Mouse (Mus musculus): Measurements from ENCODE around the gene Polg2.
"Not testable (repeated sequence)": the region's sequence is repeated elsewhere in the genome, so short reads cannot be mapped to it uniquely, and the experiment has no call there.

Gene Polg2

DNA sequence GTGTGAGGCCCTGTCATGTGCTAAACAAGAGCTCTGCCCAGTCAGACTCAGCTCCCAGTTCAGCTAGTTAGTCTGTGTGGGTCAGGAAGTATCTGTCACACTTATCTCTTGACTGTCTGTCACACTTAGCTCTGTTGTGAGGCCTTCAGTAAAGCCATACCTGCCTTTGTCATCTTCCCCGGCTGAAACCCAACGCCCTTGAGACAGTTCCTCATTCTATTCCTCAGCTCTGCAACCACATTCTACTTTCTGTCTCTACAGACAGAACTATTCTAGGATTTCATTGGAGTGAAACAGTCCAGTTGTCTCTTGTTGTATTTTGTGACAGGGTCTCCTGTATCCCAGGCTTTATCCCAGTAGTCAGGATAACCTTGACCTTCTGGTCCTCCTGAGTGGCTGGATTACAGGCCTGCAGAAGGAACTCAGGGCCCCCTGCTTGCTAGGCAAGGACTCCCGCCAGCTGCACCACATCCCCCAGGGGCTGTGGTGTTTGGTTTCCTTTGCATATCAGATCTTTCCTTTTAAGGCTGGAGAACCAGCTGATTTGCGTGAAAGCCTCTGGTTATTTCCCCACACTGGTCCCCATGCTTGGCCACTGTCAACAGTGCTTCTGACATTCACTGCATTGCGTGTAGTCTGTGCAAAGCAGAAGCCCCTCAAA is 17.1 kb downstream of the Polg2 start:
- DNase-seq (ENCODE audit: low spot score in 2 of 2), result peak; percentile 68 to 74

DNA sequence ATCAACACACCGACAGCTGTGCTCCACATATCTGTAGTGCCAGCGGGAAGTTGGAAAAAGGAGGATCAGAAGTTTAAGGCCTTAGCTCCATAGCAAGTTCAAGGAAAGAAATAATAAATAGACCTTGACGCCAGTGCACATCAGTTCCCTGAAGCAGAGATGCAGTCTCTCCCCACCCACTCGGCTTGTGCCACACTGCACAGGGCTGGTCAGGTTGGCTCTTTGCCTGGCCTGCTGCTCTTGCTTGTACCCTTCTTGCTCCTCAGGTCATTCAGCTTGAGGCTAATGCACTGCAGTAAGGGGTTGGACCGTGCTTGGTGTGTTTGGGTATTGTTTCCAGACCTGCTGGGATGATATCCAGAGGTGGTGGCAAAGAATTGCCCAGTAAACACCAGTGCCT is 18.8 kb downstream of the Polg2 start:
- no peak for DNase-seq (ENCODE audit: low spot score in 2 of 2)

DNA sequence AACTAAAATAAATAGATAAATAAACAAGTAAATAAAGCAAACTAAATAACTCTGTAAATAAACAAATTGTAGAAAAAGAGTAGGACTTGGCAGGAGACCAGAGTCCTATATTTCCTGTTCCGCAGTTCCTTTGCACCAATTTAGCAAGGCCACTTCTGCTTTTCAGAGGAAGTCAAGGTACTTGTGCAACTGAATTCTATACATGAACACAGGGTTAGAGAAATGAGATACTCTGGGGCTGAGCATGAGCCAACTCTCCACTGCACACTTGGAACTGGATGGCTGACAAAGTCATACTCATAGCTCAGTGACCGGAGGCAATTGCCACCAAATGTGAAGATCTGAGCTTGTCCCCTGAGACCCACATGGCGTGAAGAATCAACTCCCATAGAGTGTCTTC is 20.3 kb downstream of the Polg2 start:
- DNase-seq (ENCODE audit: low spot score in 2 of 2), result peak in 1 of 2 experiments; percentile 66

DNA sequence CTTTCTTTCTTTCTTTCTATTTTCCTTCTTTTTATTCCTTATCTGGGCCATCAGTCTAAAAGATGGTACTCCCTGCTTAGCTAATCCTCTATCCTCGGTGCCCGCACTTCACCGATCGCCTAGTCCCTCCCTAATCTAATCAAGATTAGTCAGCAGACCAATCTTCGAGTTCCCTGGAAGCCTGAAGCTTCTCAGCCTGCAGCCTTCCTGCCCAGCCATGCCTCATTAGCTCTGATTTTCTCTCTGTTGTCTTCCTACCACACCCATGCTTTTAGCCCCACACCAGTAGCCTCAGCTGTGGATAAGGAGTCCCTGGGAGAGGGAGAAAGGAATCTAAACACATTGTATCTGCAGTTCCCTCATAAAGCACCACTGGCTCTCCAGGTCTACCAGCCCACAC is 23.8 kb downstream of the Polg2 start:
- DNase-seq (ENCODE audit: low spot score in 2 of 2), result no peak

DNA sequence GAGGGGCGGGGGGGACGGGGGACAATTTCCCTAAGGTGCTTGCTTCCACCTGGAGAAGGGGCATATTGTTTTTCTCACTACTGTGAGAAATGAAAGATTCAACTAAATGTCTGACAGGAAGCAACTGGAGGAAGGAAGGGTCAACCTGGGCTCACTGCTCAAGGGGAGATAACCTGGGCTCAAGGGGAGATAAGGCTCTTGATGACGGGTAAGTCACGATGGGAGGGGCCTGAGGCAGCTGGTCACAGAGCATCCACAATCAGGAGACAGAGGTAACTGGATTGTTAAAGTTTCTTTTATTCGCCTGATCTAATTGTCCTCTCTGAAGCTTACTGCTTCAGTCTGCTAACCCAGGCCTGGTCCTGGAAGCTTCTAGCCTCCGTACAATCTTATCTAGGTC is 26.0 kb downstream of the Polg2 start:
- peak in 1 of 2 experiments; percentile 57 for DNase-seq (ENCODE audit: low spot score in 2 of 2)

DNA sequence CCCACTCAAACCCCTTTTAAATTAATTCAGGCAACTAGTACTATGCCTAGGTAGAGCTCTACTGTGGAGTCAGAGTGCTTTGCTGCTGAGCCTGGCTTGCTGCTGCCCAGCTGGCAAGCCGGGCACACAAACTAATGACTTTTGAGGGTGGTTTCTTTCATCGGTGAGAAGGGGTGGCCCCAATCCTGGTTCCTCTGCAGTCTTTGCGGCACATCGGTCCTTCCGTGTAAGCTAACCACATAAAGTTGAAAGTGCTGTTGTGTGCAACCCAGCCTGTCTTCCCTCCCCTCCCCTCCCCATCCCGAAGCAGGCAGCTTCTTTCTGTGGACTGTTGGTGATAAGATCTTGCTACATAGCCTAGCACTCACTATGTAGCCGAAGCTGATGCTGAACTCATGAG is 27.2 kb downstream of the Polg2 start:
- peak; percentile 62 to 77 for DNase-seq (ENCODE audit: low spot score in 2 of 2)

DNA sequence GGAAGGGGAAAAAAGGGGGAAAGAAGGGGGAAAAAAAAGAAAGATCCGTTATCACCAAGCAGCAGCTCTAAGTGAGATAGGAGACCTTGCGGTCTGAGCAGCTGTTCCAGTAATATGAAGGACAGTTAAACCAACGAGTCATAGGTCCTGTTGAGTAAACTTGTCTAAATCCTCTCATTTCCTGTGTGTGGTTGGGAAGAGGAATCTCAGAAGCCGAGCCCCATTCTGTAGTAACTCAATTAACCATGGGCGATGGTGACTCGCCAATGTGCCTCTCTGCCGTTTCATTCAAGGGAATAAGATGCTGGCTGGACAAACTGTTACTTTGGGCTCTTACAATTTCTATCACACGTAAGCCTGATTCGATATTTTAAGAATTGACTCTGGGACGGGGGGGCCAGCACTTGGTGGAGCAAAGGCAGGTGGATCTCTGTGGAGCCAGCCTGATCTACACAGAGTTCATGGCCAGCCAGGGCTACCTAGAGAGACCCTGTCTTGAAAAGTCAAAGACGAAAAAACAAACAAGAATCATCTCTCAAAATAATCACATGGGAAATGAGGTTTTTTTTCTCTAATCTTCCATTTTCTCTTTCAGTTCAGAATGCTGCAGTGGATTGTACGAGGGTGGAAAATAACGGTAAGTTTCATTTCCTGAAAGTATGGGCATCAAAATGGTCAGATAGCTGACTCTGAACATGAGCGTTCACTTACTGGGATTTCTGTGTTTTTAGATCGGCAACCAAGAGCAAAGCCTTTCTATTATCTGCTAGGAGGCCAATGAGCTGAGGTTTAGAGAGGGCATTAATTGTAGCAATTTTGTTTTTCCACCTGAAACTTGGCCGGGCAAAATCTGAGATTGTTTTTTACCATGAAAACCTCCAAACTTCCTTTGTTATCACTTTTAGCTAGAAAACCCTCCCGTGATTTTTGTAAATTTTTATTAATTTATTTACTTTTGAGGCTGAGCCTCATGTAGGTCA is 28.0 kb downstream of the Polg2 start, which contains the start of gene Milr1:
TSS of gene Milr1 (plus strand) at position 188 of the 980 bp plus-strand sequence.
- peak in 1 of 2 experiments; percentile 63 for DNase-seq (ENCODE audit: low spot score in 2 of 2)

DNA sequence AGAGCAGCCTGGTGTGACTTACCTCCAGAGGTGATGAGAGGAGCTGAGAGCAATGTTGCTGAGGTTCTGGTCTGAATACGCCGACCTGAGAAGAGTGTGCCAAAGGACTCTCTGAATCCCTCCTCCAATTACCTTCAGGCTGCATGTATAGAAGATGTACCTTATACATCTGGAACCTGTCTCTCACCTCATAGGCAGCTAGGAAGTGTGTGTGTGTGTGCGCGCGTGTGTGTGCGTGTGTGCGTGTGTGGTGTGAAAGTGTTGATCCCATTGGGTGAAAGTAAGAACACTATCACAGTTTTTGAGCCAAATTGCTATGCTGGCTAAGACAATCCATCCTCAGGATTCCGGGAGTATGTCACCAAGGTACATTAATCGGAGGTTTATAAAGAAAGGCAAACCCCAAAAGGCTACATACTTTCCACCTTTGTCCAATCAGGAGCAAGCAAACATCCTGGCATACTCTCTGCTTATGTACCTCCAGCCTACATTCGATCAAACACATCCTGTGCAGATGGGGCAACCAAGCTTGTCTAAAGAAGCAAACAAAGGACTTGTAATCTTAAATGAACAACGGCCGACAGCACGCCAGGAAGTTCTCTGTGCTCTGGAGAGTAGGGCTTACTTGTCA is 29.1 kb downstream of the Polg2 start, which contains the start of gene Pecam1:
TSS of gene Pecam1 (minus strand) at position 508 of the 631 bp plus-strand sequence.
- DNase-seq (ENCODE audit: low spot score in 2 of 2), result peak in 1 of 2 experiments; percentile 65

DNA sequence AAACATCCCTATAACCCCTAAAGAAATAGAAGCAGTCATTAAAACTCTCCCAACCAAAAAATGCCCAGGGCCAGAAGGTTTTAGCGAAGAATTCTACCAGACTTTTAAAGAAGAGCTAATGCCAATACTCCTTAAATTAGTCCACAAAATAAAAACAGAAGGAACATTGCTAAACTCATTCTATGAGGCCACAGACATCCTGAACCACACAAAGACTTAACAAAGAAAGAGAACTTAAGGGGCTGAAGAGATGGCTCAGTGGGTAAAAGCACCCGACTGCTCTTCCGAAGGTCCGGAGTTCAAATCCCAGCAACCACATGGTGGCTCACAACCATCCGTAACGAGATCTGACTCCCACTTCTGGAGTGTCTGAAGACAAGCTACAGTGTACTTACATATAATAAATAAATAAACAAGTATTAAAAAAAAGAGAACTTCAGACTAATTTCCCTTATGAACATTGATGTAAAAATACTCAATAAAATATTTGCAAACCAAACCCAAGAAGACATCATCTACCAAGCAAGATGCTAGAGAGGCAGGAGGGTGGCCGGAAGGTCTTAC is 29.7 kb downstream of the Polg2 start:
- not testable (repeated sequence) for DNase-seq (ENCODE audit: low spot score in 2 of 2)

DNA sequence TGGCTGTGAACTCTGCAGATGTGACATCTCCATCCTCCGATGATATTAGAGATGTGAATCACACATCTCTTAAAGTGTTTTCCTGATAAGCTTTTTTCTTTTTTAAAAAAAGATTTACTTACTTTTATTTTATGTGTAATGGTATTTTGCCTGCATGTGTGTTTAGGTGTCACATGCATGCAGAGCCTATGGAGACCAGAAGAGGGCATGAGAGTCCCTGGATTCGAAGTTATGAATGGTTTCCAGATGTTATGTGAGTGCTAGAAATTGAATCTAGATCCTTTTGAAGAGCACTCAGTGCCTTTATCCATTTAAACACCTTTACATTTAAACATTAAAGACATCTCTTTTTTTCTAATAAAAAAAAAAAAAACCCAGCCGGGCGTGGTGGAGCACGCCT is 34.4 kb downstream of the Polg2 start:
- DNase-seq (ENCODE audit: low spot score in 2 of 2), result no peak

DNA sequence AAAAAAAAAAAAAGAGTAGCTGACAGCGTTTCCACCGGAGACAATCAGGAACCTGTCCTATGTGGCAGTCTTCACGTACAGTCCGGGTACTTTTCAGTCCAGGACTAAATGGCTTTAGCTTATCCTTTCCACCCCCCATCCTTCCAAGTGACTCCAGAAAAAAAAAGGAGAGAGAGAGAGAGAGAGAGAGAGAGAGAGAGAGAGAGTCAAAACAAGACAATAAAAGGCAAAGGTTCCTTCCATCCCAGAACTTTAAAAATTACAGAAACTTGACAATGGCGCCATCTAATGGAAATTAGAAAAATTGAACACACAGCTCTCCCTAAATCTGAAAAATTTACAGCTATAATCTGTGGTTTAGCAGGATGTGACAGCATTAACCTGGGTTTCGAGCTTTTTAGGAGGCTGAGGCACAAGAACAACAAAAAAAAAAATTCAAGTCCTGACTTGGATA is 36.9 kb downstream of the Polg2 start:
- DNase-seq (ENCODE audit: low spot score in 2 of 2), result no peak

DNA sequence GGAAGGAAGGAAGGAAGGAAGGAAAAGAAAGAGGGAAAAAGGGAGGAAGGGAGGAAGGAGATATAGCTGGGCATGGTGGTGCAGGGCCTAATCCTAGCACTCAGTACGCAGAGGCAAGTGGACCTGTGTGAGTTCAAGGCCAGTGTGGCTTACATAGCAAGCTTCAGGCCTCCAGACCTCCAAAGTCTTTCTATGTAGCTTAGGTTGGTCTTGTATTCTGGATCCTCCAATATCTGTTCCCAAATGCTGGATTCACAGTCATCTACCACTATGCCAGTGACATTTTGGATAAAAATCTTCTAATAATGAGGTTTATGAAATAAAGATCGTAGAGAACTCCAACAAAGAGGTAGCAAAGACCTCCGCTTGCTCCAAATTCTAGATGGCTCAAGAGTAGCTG is 37.5 kb downstream of the Polg2 start:
- no peak for DNase-seq (ENCODE audit: low spot score in 2 of 2)

DNA sequence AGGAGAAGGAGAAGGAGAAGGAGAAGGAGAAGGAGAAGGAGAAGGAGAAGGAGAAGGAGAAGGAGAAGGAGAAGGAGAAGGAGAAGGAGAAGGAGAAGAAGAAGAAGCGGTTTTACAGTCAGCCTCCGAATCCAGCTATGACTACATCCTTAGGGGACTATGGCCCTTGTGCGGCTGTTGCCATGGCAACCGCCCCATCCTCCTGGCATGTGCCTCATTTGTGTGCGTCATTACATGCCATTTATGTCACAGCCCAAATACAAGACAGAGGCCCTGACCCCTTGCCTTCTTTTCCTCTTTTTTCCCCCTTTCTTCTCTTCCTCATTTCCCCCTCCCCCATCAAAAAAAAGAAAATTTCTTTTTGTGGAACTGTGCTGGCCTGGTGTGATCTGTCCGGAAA is 38.1 kb downstream of the Polg2 start:
- DNase-seq (ENCODE audit: low spot score in 2 of 2), result no peak

DNA sequence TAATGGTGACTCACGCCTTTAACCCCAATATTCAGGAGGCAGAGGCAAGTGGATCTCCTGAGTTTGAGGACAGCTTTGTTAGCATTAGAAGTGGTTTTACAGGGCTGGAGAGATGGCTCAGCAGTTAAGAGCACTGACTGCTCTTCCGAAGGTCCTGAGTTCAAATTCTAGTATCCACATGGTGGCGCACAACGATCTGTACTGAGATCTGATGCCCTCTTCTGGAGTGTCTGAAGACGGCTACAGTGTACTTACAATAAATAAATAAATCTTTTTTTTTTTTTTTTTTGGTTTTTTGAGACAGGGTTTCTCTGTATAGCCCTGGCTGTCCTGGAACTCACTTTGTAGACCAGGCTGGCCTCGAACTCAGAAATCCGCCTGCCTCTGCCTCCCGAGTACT is 38.6 kb downstream of the Polg2 start:
- not testable (repeated sequence) for DNase-seq (ENCODE audit: low spot score in 2 of 2)

DNA sequence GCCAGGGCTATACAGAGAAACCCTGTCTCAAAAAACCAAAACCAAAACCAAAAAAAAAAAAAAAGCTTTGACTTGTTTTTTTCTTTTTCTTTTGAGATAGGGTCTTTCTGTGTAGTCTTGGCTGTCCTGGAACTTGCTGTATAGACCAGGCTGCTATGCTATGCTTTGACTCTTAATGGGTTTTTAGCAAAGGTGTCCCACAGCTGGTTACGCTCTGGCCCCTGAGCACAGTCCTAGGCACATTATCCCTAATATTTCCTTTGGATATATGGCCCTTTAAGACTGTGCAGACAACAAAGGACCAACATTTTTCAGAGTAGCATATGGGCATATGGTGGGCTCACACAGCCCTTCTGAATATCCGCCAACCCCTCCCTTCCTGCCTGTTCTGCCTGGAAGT is 40.2 kb downstream of the Polg2 start:
- no peak for DNase-seq (ENCODE audit: low spot score in 2 of 2)

DNA sequence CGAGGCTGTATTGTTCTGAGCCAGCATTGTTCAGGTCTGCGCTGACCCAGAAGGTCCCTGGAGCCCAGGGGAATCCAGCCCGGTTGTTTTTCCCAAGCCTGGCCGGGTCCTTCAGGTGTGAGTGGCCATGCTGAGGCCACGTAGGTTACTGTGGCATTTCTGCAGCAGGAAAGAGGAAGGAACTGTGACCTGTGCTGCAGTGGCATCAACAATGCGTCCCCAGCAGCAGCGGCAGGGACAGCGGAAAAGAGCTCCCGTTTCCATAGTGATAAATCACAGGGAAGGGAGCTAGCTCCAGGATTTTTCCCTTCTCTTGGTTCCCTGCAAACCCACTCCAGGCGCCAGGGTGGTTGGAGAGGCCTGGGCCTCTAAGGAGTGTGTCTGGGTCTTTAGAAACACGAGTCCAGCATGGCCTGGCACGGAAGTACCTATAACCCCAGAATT is 42.1 kb downstream of the Polg2 start:
- DNase-seq (ENCODE audit: low spot score in 2 of 2), result no peak

DNA sequence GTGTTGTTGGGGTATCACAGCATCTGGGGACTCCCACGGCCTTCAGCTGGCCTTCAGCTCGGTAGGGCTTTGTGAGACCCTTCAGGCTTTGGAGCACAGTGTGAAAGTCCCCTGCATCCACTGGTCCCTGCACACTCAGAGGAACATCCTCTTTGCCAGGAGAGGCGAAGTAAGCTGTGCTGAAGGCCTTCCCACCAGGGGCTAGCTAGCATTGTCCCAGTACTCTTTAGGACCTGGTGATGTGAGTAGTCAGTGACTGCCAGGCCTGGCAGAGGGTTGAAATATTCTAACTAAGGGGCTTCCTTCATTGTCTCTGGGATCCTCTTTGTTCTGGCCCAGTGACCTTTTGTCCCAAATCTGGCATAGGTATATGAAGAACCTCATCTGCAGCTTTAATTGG is 42.7 kb downstream of the Polg2 start:
- DNase-seq (ENCODE audit: low spot score in 2 of 2), result no peak

DNA sequence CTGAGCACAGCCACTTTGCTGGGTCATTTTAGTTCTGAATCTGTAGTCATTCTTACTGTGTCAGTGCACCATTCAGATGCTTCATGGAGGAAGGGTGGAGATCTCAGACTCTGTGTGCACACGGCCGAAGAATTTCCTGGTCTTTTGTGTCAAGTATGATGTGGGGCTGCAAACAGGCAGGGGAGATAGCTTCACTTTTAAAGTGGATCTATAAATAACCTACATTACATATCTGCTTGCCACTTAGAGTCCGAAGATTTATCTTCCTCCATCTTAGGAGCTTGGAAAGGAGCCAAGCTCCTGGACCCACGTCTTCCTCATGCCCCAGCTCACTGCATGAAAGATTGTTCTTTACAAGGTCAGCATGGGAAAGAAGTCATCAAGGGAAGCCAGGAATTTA is 48.6 kb downstream of the Polg2 start:
- no peak for DNase-seq (ENCODE audit: low spot score in 2 of 2)

DNA sequence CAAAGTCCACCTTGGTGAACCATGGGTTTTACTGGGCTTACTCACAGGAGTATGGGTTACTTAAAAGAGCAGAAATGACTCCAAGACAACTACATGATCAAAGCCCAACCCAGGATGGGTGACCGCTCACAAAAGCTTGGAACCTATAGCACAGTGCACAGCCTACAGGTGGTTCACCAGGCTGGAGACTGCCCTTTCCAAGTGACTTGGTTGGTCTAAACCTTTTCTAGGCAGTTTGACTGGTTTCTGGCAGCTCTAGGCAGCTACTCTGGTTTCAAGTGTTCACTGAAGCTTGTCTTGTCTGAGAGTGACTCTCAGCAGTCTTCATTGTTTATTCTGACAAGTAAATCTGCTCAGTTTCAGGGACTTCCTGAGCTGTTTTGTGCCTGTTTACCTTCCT is 49.7 kb downstream of the Polg2 start:
- DNase-seq (ENCODE audit: low spot score in 2 of 2), result no peak

DNA sequence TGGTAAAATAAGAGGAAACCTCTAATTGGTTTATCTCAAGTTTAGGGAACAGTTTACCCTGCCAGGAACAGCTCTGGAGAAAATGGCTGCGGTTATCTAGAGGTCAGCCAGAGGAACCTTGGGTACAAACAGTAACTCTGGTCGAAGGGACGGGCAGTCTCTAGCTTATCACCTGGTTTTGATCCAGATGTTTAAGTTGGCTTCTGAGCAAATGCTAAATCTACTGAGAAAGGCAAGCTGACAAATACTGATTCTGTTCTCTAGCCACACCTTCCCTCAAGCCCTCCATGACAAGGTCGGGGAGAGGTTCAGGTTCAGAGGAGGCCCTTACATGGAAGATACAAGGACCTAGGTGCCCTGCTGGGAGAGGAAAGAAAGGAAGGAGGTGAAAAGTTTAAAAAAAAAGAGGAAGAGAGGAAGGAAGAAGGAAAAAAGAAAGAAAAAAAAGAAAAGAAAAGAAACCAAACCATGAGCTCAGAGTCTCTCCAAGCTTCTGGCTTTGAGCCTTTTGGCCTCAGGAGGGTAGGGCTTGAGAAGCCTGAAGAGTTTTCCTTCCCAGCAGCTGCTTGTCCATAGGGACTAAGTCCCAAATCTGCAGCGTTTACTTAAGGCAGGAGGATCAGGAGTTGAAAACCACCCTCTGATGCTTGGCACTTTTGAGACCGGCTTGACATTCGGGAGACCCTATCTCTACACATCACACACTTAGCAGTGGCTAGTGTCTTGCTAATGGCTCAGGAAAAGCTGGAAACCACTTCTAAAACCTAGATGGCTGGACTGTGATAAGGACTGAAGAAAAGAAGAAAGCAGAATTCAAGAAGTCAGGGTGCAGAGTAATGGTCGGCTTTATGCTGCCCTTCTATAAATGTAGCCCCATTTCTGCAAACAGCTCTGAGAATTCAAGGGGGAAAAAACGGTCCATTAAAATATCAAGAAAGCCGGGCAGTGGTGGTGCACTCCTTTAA is 50.7 kb downstream of the Polg2 start:
- DNase-seq (ENCODE audit: low spot score in 2 of 2), result no peak

DNA sequence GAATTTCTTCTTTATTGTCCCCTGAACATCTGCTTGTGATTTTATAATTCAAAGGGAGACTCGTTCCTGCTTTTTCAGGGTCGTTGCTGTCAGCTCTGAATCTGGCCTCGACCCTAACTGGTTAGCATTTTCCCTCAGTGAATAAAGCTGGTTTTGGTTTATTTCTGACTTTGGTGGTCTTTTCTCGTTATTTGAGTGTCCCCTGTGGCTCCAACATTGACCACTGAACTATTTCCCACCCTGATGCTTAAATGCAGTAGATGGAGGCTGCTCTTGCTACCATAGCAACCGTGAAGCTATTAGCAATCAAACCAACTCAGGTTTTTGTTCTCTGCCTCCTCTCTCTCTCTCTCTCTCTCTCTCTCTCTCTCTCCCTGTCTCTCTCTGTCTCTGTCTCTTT is 51.4 kb downstream of the Polg2 start:
- no peak for DNase-seq (ENCODE audit: low spot score in 2 of 2)

All from spleen, postnatal 4 days (tissue).